Mouse (Mus musculus) c-Kit-positive CD71-positive TER-119-negative erythroid progenitor cells, embryonic 14.5 days (primary cell): ENCODE data around the gene Spdya.
"Not testable (repeated sequence)": the region's sequence is repeated elsewhere in the genome, so short reads cannot be mapped to it uniquely, and the experiment has no call there.

ENCODE experiments used
- DNase-seq: peaks from one replicate; pipeline ENCODE4 v3.0.0-alpha.2; 2013; ENCODE audit warnings: low read depth

The Spdya gene

GRCm38 (mm10) chr17:71633350-71633749 lies 81.5 kb downstream of the Spdya start:
- DNase-seq: no peak

GRCm38 (mm10) chr17:71636786-71637185 lies 84.9 kb downstream of the Spdya start:
- no peak for DNase-seq

GRCm38 (mm10) chr17:71637750-71638265 lies 85.9 kb downstream of the Spdya start:
- no peak for DNase-seq

- DNase-seq: not testable (repeated sequence)
Observed at GRCm38 (mm10) chr17:71639056-71639455, 87.2 kb downstream of the Spdya start.
